In genomic region chr7:95699506-95699905, GRCm38 (mm10) we compare ENCODE assay signal across 27 mouse cellular contexts.
DNase-seq lines count a peak whose midpoint lies in the region; ATAC-seq lines count a peak whose summit lies in the region.
"Had no signal": no experiment of that assay in that cellular context is flagged by ENCODE, and none has a peak within 500 bp of the region (broad histone marks: within the 10 kb centered on the region; RNA-seq: fewer than 3 reads in every experiment).

No protein-coding gene starts in this region.

- H3K4me1 ChIP-seq in midbrain, embryonic 14.5 days (ENCODE audit: control insufficient read depth, insufficient read depth, low read length), result no peaks in the 10 kb centered on the region
- no peaks in the 10 kb centered on the region for H3K4me1 ChIP-seq in midbrain, embryonic 15.5 days
- H3K4me1 ChIP-seq: intestine, embryonic 15.5 days; limb, embryonic 12.5 days; lung, embryonic 15.5 days had no signal

- H3K4me2 ChIP-seq in midbrain, embryonic 14.5 days (ENCODE audit: low read length), result no peak overlapping the region
- H3K4me2 ChIP-seq in midbrain, embryonic 15.5 days, result no peak overlapping the region
- H3K4me2 ChIP-seq: heart, embryonic 11.5 days; intestine, embryonic 15.5 days; limb, embryonic 12.5 days; lung, embryonic 15.5 days had no signal

- peak; percentile 83 for ATAC-seq in frontal cortex, adult (ENCODE audit: low TSS enrichment)
- no peak for ATAC-seq in midbrain, embryonic 14.5 days (ENCODE audit: low FRiP score, low TSS enrichment)
- ATAC-seq in midbrain, embryonic 15.5 days (replicated peaks), result no peak
- ATAC-seq: CD4-positive, CD25-positive, alpha-beta regulatory T cell, adult 4 months; hindbrain, embryonic 16.5 days; intestine, embryonic 15.5 days had no signal

- H3K9ac ChIP-seq in midbrain, embryonic 14.5 days (replicated peaks; ENCODE audit: low read length), result no peak overlapping the region
- no peak overlapping the region for H3K9ac ChIP-seq in midbrain, embryonic 15.5 days
- H3K9ac ChIP-seq: intestine, embryonic 15.5 days; limb, embryonic 12.5 days; lung, embryonic 15.5 days had no signal

- no peaks in the 10 kb centered on the region for H3K27me3 ChIP-seq in midbrain, embryonic 14.5 days (ENCODE audit: control insufficient read depth, insufficient read depth, low read length)
- H3K27me3 ChIP-seq in midbrain, embryonic 15.5 days (replicated peaks), result 0 out of 2 replicates have a peak, but pooled peaks cover 4% of the 10 kb centered on the region
- H3K27me3 ChIP-seq: intestine, embryonic 15.5 days; limb, embryonic 12.5 days; lung, embryonic 15.5 days had no signal

- H3K36me3 ChIP-seq in midbrain, embryonic 14.5 days (ENCODE audit: control insufficient read depth, insufficient read depth, low read length), result no peaks in the 10 kb centered on the region
- H3K36me3 ChIP-seq in midbrain, embryonic 15.5 days (replicated peaks), result no peaks in the 10 kb centered on the region
- H3K36me3 ChIP-seq: intestine, embryonic 15.5 days; limb, embryonic 12.5 days; lung, embryonic 15.5 days; midbrain, embryonic 10.5 days had no signal

- no peak overlapping the region for H3K27ac ChIP-seq in midbrain, embryonic 14.5 days (replicated peaks; ENCODE audit: low read depth, low read length)
- no peak overlapping the region for H3K27ac ChIP-seq in midbrain, embryonic 15.5 days
- H3K27ac ChIP-seq: gastrocnemius, adult 2 months; intestine, embryonic 15.5 days; limb, embryonic 12.5 days; lung, embryonic 15.5 days; midbrain, embryonic 10.5 days had no signal

- H3K4me3 ChIP-seq in midbrain, embryonic 14.5 days (replicated peaks; ENCODE audit: low read depth, low read length), result no peak overlapping the region
- H3K4me3 ChIP-seq in midbrain, embryonic 15.5 days, result no peak overlapping the region
- H3K4me3 ChIP-seq: gastrocnemius, adult 2 months; intestine, embryonic 15.5 days; limb, embryonic 12.5 days; lung, embryonic 15.5 days; midbrain, embryonic 10.5 days had no signal

- DNase-seq in frontal cortex, postnatal 14 days (ENCODE audit: low spot score in 2 of 2), result no peak
- DNase-seq in midbrain, embryonic 14.5 days, result peak; percentile 39
- peak; percentile 37 to 69 for DNase-seq in layer of hippocampus, adult 18-20 months (ENCODE audit: low spot score in 2 of 2)
- peak; percentile 6 to 14 for DNase-seq in layer of hippocampus, postnatal 36 days
- no peak for DNase-seq in ovary, adult 18-20 months (ENCODE audit: low spot score)
- DNase-seq: adrenal gland, postnatal 25 days; cerebellum, adult 2 months; cerebellum, postnatal 25 days; gastrocnemius, adult 2 months; gastrocnemius, postnatal 36 days; heart, adult 18-20 months; heart, postnatal 36 days; kidney, adult 2 months; kidney, postnatal 4 days; right cerebral cortex, adult 18-20 months; spleen, adult 18-20 months; thymus, adult 18-20 months; thymus, postnatal 25 days had no signal

- H3K9me3 ChIP-seq in midbrain, embryonic 14.5 days (ENCODE audit: control insufficient read depth, low read length), result no peaks in the 10 kb centered on the region
- H3K9me3 ChIP-seq in midbrain, embryonic 15.5 days, result no peaks in the 10 kb centered on the region
- H3K9me3 ChIP-seq: intestine, embryonic 15.5 days; limb, embryonic 12.5 days; lung, embryonic 15.5 days; midbrain, embryonic 10.5 days had no signal

- WGBS in midbrain, embryonic 14.5 days, result 68% methylated on average over 9 of the region's 9 CpGs
- 60% methylated on average over 9 of the region's 9 CpGs for WGBS in midbrain, embryonic 15.5 days

Comparison
In these comparisons a context has a peak if more than half of its experiments do, and no peak if none do; other contexts are left out.
1. DNase-seq: peak in midbrain, embryonic 14.5 days (single experiment), layer of hippocampus, adult 18-20 months (2 of 2) and layer of hippocampus, postnatal 36 days (2 of 2); none in frontal cortex, postnatal 14 days (0 of 2) and ovary, adult 18-20 months (single experiment).